Mouse (Mus musculus) C2C12 (cell line): Measurements from ENCODE around the gene Fars2.

ENCODE experiments used
- CTCF ChIP-seq: IDR thresholded peaks from one replicate; pipeline ENCODE4 v1.5.1; 2011; ENCODE audit not compliant: control insufficient read depth, insufficient read depth, insufficient read length
- MAX ChIP-seq: IDR thresholded peaks from one replicate; pipeline ENCODE4 v1.6.1; 2011; ENCODE audit warnings: mild to moderate bottlenecking, control low read depth
- MYOG ChIP-seq: IDR thresholded peaks from one replicate; pipeline ENCODE4 v1.6.1; 2011; ENCODE audit not compliant: control insufficient read depth, insufficient read length; ENCODE audit errors: extremely low read depth
- USF1 ChIP-seq: IDR thresholded peaks from one replicate; pipeline ENCODE4 v1.6.1; 2011; ENCODE audit warnings: low read depth, mild to moderate bottlenecking, control low read depth, moderate library complexity

- TF ChIP-seq CTCF (no peak), MAX (no peak), USF1 (no peak), MYOG (no peak)
These were observed 212.7 kb downstream of the Fars2 start for GRCm38 (mm10) chr13:36329871-36330270.
